Mouse (Mus musculus): ENCODE results near the gene Usp2.

Usp2 gene

DNA sequence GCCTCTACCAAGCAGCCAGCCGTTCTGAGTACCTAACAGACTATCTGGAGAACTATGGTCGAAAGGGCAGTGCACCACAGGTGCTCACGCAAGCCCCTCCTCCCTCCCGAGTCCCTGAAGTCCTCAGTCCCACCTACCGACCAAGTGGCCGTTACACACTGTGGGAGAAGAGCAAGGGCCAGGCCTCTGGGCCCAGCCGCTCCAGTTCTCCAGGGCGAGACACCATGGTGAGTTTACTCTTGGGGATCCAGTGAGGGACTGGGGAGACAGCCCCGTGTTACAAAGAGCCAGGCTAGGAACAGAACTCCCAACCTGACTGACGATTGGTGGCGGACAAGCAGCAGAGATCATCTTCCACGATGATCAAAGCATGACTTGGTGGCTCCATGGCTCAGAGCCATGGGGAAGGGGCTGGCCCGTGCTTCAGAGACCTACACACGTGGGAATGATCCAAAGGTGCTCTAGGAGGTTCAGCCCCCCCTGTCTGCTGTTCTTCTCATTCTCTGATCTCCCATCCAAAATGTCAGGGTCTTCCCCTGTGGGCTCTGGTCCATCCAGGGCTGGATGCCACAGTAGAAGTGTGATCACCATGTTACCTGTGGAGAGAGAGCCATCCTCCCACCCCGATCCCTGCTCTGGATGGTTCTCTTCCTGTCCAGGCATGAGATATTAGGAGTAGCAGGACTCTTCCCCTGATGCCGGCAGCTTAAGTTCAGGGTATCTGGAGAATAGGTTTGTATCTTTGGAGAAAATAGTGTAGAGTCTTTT lies 9.4 kb downstream of the Usp2 start:
- DNase-seq (ENCODE audit: low spot score), result no peak

- DNase-seq (ENCODE audit: low spot score), result peak; percentile 55
Measured at GRCm38 (mm10) chr9:44076764-44077120, 9.9 kb downstream of the Usp2 start.

GRCm38 (mm10) chr9:44077266-44077910 lies 10.6 kb downstream of the Usp2 start:
- DNase-seq (ENCODE audit: low spot score), result no peak

DNA sequence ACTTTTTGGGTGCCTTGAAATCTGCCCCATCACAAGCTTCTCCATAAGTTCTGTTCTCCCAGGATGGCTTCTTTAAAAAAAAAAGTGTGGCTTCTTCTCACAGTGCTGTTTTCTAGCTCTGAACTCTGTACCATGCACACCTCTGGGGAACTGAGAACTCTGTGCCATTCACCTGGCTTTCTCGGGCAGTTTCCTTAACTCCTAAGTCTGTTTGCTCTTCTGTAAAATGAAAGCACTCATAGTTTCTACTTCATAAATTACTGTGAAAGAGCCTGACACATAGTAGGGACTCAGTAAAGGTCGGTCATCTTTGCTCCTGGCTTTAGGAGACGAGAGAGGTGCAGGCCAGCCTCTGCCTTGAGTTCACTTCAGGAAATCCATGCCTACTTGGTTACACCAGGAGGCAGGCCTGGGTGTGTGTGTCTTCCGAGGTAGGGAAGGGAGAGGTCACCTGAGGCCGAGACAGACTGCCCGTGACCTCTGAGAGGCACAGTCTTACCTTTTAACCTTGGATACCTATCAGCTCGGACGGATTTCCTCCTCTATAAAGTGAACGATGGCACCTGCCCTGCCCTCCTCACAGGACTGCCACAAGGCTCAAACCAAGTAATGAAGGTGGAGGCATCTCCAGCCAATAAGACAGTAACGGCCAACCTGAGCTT lies 11.4 kb downstream of the Usp2 start:
- DNase-seq (ENCODE audit: low spot score), result no peak

DNA sequence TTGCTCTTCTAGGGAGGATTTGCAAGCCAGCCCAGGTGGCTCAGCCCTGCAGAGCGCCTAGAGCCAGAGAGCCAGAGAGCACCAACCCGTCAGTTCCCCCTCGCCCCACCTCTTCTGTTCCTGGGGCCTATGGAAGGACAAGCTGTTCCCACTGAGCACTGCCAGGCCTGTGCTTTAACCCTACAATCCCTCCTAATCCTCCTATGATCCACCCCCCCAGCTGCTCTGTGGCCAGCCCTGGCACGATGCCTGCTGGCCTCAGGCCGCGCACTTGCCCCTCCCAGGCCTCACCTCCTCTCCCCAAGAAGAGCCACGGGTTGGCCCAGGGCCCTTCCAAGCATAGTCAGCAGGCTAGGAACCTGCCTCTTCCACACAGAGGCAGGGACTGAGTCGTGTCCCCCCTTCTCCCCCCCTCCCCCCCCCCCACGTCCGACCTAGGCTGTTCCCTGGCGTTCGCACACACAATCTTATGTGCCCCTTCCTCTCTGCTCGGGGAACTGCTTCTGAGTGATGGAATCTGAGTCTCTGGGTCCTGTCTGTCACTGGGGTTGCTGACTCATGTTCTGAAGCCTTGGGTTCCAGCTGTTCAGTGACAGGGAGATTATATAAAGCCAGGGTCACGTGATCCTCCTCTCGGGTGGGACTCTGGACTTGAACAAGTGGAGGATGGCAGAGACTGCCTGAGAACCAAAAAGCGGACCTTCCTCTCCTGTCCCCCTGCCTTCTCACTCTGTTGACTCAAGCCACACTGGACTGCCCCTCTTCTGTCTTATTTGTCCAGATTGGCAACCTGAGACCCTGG lies 12.3 kb downstream of the Usp2 start:
- no peak for DNase-seq (ENCODE audit: low spot score)

DNA sequence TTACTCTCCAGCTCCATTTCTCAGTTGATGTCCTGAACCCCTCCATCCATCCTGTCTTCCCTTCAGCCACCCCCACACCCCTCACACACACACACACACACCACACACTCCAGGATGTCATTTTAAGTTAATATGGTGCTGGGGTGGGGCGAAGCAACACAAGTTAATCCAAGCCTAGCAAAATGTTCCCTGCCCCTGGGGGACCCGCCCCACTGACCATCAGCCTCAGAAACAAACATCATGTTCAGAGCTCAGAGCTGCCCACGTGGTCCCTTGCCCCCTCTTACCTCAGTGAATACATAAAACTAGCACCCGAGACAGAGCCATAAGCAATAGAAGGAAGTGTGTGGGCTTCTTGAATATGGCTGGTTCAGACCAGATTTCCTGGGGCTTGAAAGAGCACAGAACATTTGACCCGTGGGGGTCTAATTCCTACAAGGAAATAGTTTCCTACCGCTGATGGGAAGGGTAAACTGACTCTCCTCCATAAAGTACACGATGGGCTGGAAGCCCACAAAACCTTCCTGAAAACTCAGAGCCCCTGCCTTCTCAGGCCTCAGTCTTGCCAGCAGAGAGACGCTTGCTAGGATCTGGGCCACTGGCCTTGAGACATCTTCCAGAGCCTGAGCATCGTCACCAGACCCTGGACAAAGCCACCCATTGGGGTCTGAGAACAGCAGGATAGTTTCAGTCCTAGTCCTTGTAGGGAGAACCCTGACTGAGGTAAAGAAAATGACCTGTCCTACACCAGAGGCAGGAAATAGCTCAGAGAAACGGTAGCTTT lies 13.4 kb downstream of the Usp2 start:
- peak; percentile 4 for DNase-seq (ENCODE audit: low spot score)

GRCm38 (mm10) chr9:44080953-44081352 lies 14.1 kb downstream of the Usp2 start:
- DNase-seq (ENCODE audit: low spot score), result no peak

DNA sequence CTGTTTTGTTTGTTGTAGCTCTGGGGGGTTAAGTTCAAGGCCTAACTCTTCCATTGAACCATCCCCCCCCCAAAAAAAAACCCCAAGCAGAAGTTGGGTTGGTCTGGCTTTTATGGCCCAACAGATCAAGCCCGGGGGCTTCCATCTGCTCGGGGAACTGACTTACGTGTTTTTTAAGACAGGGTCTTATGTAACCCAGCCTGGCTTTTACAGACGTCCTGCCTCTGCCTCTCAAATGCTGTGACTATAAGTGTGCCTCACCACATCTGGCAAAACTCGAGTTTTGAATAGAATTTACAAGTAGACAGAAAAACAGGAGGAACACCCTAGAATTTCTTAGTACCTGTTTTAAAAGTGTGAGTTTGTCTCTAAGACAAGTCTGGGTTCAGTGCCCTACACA lies 14.8 kb downstream of the Usp2 start:
- no peak for DNase-seq (ENCODE audit: low spot score)

DNA sequence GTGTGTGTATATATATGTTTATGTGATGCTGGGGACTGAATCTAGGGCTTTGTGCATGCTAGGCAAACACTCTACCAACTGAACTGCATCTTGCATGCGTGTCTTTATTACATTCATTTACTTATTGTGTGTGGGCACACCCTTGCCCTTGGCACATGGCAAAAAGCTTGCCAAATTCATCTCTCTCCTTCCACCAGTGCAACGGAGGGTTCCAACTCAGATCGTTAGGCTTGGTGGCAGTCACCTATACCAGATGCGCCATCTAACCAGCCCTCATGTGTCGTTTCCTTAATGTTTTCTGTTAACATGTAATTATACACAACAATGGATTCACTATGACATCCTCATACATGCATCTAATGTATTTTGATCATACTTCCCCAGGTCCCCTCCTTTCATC lies 15.4 kb downstream of the Usp2 start:
- DNase-seq (ENCODE audit: low spot score), result no peak

GRCm38 (mm10) chr9:44083392-44084121 lies 16.7 kb downstream of the Usp2 start:
- DNase-seq (ENCODE audit: low spot score), result no peak

DNA sequence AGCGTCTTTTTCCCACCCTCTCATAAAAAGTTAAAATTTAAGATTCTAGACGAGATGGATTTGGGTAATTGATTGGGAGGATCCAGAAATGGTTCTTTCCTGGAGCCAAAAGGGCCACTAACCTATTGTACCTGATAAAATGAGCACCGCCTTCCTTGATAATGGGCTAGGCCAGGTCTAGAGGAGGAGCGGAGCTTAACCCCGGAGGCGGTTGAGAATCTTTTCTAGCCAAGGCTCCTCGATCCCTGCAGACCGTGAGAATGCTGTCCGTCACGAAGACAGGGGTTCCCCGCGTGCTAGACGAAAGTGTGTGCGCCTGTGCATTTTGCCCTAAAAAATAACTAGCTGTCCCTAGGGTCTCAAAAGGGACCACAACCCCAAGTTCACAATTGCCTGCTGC lies 17.4 kb downstream of the Usp2 start:
- no peak for DNase-seq (ENCODE audit: low spot score)

DNA sequence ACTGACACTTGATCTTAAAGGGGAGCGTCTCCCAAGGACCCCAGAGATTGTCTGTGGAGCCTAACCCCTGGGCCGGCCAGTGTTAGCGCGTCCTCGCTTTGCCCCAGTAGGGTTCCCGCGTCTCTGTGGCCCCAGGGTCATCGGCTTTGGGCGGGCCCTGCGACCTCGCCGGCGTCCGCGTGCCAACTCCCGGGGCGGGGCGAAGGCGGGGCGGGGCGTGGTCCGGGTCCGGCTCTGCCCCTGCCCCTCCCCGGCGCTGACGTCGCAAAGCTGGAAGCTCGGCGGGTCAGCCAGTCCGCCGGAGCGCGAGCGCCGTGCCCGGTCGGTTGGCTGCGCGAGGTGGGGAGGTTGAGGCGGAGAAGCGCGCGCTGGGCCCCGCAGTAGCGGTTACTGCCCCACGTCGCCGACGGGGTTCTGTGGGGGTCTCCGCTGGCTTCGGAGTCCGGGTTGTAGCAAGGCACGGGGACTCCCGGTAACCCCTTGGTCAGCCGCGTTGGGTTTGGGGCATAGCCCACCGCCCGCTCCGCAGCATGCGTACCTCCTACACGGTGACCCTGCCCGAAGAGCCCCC lies 17.9 kb downstream of the Usp2 start:
- DNase-seq (ENCODE audit: low spot score), result peak; percentile 88

- DNase-seq (ENCODE audit: low spot score), result no peak
Measured at GRCm38 (mm10) chr9:44085276-44085675, 18.5 kb downstream of the Usp2 start.

DNA sequence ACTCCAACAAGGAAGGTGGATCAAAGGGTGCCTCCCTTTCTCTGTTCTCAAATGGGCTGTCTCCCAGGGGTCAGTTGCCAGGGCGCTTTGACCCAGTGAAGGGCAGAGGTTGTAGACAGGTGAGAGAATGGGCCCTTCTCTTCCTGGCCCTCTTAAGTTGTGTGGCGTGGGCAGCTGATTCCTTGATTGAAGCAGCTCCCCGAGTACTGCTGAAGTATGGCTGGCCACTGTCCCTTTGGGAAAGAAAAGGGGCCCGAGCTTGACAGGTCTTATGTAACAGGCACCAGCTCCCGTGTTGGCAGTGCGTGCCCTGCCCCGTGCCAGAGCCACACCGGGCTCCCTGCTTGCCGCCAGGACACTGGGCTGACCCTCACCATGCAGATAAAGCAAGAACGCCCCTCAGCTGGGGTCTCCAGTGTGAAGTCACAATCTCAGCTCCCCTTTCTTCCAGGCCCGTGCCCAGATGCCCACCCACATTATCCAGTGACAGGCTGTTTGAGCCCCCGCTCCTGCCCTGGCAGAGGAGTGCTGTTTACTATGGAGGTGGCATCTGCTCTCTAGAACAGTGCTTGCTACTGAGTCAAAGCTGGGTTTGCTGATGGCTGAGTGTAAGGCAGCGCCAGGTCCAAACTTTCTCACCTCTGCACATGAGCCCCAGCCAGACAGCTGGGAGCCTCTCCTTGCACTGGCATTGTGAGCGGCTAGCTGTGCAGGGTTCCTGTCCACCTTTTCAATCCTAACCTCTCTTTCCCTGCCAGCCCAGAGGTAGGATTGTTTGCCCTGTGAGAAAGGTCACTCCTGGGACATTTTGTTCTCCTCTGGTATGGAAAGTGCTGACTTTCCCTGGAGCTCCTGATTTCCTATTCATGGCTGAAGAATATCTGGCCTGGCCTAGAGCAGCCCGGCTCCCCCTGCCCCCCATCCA lies 19.2 kb downstream of the Usp2 start:
- no peak for DNase-seq (ENCODE audit: low spot score)

DNA sequence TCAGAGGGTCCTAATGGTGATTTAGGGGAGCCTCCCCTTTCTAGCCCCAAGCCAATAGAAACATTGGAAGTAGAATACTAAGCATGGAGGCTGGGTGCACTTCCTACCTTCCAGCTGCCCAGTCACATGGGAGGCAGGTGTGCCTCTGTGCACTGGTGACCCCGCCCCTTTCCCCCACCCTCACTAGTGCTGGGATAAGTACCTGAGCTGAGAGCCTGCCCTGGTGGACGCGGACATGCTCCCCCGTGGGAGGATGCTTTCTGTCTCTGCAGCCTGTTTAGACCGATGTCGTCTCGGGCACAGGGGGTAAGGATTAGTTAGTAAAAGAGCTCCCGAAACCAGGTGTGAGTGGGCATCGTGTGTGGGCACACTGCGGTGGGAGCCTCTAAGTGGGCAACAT lies 20.1 kb downstream of the Usp2 start:
- DNase-seq (ENCODE audit: low spot score), result no peak

GRCm38 (mm10) chr9:44087761-44088455 lies 21.1 kb downstream of the Usp2 start:
- DNase-seq (ENCODE audit: low spot score), result no peak

- DNase-seq (ENCODE audit: low spot score), result no peak
Measured at GRCm38 (mm10) chr9:44088877-44089608, 22.2 kb downstream of the Usp2 start.

All from left cerebral cortex, adult 11 months (tissue).